Mouse (Mus musculus) right cerebral cortex, postnatal 36 days (tissue): ENCODE results near the gene Sema3f.

Experiments used
- DNase-seq, 2 experiments: peaks; one replicate each; pipeline ENCODE4 v3.0.0; 2022; ENCODE audit warnings: low spot score in 2 of 2, mixed read lengths in 1 of 2

Sema3f gene

DNA sequence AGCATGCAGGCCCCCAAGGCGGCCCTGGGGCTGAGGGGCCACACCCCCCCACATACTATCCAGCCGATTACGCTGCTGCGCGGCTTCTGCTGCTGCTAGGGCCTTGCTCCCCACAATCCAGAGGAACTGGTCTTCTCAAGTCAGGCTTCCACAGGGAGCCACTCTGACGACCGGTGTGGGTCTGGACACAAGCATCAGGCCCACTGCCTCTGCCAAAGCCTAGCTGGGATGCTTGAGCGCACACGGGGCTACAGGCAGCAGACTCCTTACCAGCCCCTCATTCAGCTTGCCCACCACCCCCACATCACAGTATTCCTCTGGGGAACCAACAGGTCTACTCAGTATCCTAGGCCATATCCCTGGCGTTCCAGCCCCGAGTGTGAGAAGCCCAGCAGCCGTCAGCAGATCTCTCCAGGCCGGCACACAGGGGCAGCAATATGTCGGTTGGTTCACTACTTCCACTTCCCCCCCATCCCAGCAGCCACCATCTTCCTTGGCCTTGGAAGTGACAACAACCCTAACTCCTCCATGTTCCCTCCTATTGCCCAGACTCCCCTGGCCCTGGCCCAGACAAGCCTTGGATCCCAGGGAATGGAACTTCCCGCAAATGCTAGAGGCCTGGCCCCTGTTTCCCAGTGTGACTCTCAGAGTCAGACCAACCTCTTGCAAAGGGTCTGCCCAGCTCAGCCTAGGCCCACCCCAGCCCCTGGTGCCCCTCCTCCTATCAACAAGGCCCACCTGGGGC is 76.4 kb downstream of the Sema3f start:
- no peak for DNase-seq

GRCm38 (mm10) chr9:107633091-107633660 is 77.1 kb downstream of the Sema3f start:
- peak; percentile 73 to 74 for DNase-seq

GRCm38 (mm10) chr9:107632478-107632877 is 77.8 kb downstream of the Sema3f start:
- no peak for DNase-seq

DNA sequence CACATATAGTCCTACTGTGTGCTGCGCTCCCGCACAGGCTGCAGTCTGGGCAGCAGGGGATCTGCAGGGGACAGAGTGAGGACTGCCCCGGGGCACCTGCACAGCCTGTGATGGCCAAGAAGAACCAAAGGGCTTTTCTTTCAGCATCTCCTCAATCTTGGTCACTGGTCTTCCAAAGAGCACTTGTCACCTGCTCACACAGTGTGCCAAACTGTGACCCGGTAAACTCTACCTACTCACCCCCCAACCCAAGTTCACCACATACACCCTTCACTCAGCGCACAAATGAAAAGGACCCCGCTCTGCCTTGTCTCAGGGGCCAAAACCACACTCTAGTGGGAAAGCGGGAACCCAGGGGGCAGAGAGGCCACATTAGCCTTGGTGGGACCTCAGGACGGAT is 78.4 kb downstream of the Sema3f start:
- DNase-seq, result no peak
